Mouse (Mus musculus) testis, adult 2 months (tissue): ENCODE data around the gene Ppif. TPM values are rescaled to one million over a fixed set of nuclear protein-coding genes. Genes with fewer than 3 reads are reported as not detected.

Experiments
- H3K27ac ChIP-seq: fragments of 200-500 bp; 2 replicates; pipeline ENCODE4 v1.5.1; 2012; ENCODE audit warnings: low read depth, low read length; ENCODE audit not compliant: control insufficient read depth, insufficient read depth
- H3K27me3 ChIP-seq: fragments of 200-500 bp; 2 replicates; pipeline ENCODE4 v1.6.1; 2012; ENCODE audit warnings: mild to moderate bottlenecking, low read length, moderate library complexity; ENCODE audit not compliant: control insufficient read depth, insufficient read depth
- H3K36me3 ChIP-seq: fragments of 200-500 bp; 2 replicates; pipeline ENCODE4 v1.6.1; 2012; ENCODE audit warnings: mild to moderate bottlenecking, low read length; ENCODE audit not compliant: control insufficient read depth, insufficient read depth
- H3K4me1 ChIP-seq: fragments of 200-500 bp; 2 replicates; pipeline ENCODE4 v1.6.1; 2012; ENCODE audit warnings: low read length; ENCODE audit not compliant: control insufficient read depth, insufficient read depth
- H3K4me3 ChIP-seq: fragments of 200-500 bp; 2 replicates; pipeline ENCODE4 v1.5.1; 2012; ENCODE audit warnings: low read depth, mild to moderate bottlenecking, low read length, moderate library complexity, mixed read lengths; ENCODE audit not compliant: control insufficient read depth
- CTCF ChIP-seq: fragments of 200-500 bp; IDR thresholded peaks from 2 replicates; pipeline ENCODE4 v1.5.1; 2012; ENCODE audit warnings: low read depth, mild to moderate bottlenecking, inconsistent platforms, low read length, moderate library complexity; ENCODE audit not compliant: control insufficient read depth, insufficient read depth, insufficient replicate concordance
- POLR2A ChIP-seq: fragments of 200-500 bp; IDR thresholded peaks from 2 replicates; pipeline ENCODE4 v1.6.1; 2012; ENCODE audit warnings: low read depth, mild to moderate bottlenecking, inconsistent platforms, low read length, moderate library complexity; ENCODE audit not compliant: control insufficient read depth
- polyA plus RNA-seq: library from polyadenylated mRNA; depleted of rRNA; stranded (reverse); fragments of >200 nt; gene quantifications from 2 replicates; pipeline ENCODE4 v1.2.3, GENCODE M21; 2012; rRNA removed

Gene Ppif
- polyA plus RNA-seq, 1 experiment, result 12.5 TPM

DNA sequence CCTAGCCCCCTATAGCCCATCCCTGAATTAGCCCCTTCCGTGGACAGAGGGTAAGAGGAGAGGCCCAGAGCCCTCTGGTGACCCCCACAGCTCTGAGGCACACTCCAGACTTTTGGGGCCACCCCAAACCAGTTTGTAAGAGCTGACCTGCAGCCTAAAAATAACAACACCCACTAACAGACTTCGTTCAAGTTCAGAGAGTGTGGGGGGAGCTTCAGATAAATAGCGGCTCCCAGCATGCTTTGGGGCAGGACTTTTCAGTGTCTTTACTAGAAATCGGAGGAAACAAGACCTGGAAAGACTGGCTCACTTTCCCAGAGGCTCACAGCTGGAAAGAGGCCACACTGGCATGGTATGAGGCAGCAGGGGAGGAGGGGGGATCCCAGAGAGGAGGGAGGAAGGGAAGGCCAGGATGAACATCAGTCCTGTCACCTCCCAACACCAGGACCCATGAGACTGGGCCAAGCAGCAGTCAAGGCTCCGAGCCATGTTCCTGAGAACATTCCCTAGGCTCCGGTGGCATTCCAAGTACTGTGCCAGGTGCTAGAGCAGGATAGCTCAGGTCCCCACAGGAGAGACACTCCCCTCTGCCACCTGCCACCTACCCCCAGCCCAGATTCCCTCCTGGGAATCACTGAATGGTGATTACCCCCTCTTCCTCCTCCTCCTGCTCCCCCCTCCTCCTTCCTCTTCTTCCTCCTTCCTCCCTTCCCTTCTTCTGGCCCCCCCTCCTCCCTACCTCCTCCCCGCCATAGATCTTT, 54.2 kb downstream of the Ppif start:
- Histone ChIP-seq H3K4me1 (peaks cover 7% of the 10 kb centered on the region; the same call in 1 of the 2 replicates), H3K27me3 (no peaks in the 10 kb centered on the region), H3K27ac (no peak overlapping the region), H3K36me3 (no peaks in the 10 kb centered on the region), H3K4me3 (no peak overlapping the region)
- TF ChIP-seq CTCF, result no peak
- no peak for TF ChIP-seq POLR2A

DNA sequence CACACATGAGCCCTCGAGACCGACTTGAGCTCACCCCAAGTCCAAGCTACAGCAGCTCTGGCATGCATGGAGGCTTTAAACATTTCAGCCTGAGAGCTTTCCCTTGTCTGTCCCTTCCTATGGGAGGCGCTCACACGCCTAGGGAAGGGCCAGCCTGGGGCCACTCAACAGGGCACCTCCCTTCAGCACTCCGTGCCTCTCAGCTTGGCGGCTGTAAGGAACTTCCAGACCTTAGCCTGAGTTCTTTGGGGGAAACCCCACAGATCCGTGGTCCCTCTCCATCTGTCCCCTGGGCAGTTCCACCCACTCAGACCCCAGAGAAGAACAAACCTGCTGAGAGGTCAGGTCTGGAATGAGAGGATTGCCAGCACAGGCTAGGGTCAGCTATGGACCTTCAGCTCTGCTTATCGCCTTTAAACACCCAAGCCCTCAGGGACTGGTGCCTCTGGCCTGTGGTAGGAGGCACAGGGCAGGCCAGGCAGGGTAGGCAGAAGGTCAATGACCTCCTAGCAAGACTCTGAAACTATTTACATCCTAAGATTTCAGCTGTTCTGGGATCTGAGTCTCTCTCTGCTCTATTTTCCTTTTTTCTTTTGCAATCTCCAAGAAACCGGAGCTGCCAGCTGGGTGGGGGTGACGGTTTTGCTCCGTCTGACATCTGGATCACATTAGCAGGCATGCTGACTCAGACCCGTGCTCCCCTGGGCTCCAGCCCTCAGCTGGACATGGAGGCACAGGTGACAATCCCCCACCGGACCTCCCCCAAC, 55.4 kb downstream of the Ppif start:
- peaks cover 7% of the 10 kb centered on the region; the same call in 1 of the 2 replicates for H3K4me1 ChIP-seq
- H3K27ac ChIP-seq, result no peak overlapping the region
- H3K4me3 ChIP-seq, result no peak overlapping the region
- TF ChIP-seq POLR2A (no peak), CTCF (no peak)
- H3K36me3 ChIP-seq, result no peaks in the 10 kb centered on the region
- no peaks in the 10 kb centered on the region for H3K27me3 ChIP-seq

Other genes with a start within 250 kb of the Ppif start
- 9.1 and 10.0 TPM in 2 replicates for gene Zmiz1, start 235.0 kb upstream of the Ppif start, polyA plus RNA-seq
- gene Zcchc24, start 74.9 kb downstream of the Ppif start, polyA plus RNA-seq, result 2.7 TPM in 2 replicates
- 55.8 and 59.2 TPM in 2 replicates for gene Anxa11, start 148.0 kb downstream of the Ppif start, polyA plus RNA-seq
- 1.9 TPM in 2 replicates for gene Plac9a, start 208.9 kb downstream of the Ppif start, polyA plus RNA-seq
- gene Tmem254a, start 233.5 kb downstream of the Ppif start, polyA plus RNA-seq, result 0.74 and 1.1 TPM in 2 replicates
- gene Cphx1, start 244.2 kb downstream of the Ppif start, polyA plus RNA-seq, result 0.06 TPM in 1 of 2 replicates, not detected in the other